Mouse (Mus musculus): ENCODE results near the gene Polr1d. TPM values are rescaled to one million over a fixed set of nuclear protein-coding genes. Genes with fewer than 3 reads are reported as not detected.

Gene Polr1d
- 100 to 1,000 TPM in 1 of 2 experiments, 10 to 100 TPM in 1; 82.8 to 103 TPM for polyA plus RNA-seq (2012; fragmentation: generic; extraction: Trizol)

DNA sequence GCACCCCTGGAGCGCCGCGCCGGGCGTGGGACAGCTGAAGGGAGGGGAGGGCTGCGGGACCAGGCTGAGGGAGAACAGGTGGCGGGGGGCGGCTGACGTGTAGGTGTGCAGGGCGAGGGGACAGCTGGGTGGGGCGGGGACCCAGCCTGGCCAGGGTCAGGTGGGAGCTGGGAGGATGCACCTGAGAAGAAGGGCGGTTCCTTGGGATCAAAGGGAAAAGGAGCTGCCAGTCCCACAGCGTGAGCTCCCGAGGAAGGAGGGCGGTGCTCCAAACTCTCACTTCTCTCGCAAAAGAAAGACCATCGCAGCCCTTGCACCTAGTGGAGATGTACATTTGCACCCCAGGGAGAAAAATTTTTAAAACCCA, at the start of gene Polr1d:
Polr1d (plus strand) TSS at position 252 of the 367 bp plus-strand sequence.

DNA sequence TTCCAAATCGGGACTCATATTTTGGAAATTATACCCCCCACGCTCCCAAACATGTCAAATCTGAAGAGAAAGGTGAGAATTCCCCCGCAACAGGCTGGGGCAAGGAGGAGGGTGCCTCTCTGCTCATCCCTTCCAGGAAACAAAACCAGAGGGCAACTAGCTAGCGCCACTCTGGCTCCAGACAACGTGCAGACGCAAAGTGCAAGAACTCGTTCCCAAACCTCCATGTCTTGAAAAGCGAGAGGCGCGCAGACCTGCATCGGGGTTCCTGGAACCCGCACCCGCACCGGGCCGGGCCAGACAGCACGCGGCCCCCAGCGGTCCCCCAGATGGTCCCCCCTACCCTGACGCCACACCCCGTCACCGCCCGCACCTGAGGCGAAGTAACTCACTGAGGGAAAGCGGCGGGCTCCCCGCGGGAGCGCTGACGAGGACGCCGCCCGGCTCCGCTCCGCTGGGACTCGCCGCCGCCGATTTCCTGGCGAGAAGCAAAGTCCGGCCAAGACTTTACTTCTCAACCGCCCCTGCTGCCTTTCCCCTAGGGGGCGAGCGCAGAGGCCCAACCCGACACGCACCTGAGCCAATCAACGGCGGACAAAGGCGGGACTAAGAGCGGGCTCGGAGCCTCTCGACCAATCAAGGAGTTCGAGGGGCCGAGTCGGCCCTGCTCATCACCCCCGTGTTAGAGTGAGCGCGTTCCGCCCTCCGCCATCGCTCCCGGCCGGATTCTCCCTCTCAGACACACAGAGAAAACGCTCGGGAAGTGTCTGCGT, 638 bp upstream of the Polr1d start, which contains the start of gene Lnx2:
Lnx2 (minus strand) TSS at position 561 of the 773 bp plus-strand sequence.

Other genes starting within 250 kb of the Polr1d start
- 100 to 1,000 TPM; 417 to 436 TPM for gene Rpl21, start 244.2 kb upstream of the Polr1d start, polyA plus RNA-seq (2012; fragmentation: generic; extraction: Trizol)
- under 1 TPM; 0.25 to 0.60 TPM for gene Rasl11a, start 232.0 kb upstream of the Polr1d start, polyA plus RNA-seq (2012; fragmentation: generic; extraction: Trizol)
- gene Gtf3a, start 128.4 kb upstream of the Polr1d start, polyA plus RNA-seq (2012; fragmentation: generic; extraction: Trizol): 10 to 100 TPM; 70.4 to 99.4 TPM
- gene Mtif3, start 113.2 kb upstream of the Polr1d start, polyA plus RNA-seq (2012; fragmentation: generic; extraction: Trizol): 10 to 100 TPM; 10.8 to 20.6 TPM
- gene Lnx2, start 464 bp upstream of the Polr1d start, polyA plus RNA-seq (2012; fragmentation: generic; extraction: Trizol): 1 to 10 TPM in 1 of 2 experiments, under 1 TPM in 1; 0.42 to 2.3 TPM
- gene Gsx1, start 111.6 kb downstream of the Polr1d start, polyA plus RNA-seq (2012; fragmentation: generic; extraction: Trizol): not detected
- gene Pdx1, start 192.9 kb downstream of the Polr1d start, polyA plus RNA-seq (2012; fragmentation: generic; extraction: Trizol): not detected
- gene Cdx2, start 230.2 kb downstream of the Polr1d start, polyA plus RNA-seq (2012; fragmentation: generic; extraction: Trizol): not detected
- not detected for gene Urad, start 245.4 kb downstream of the Polr1d start, polyA plus RNA-seq (2012; fragmentation: generic; extraction: Trizol)

All from C3H10T1/2 (cell line).